Mouse (Mus musculus) cerebellum, postnatal 25 days (tissue): ENCODE measurements at regions not wholly inside any gene's neighbourhood (a gene's known extent, or its start where the extent isn't known, plus 50 kb on each side); places are given as distances from the start of the nearest gene placed in this dataset.
"Not testable (repeated sequence)": the region's sequence is repeated elsewhere in the genome, so short reads cannot be mapped to it uniquely, and the experiment has no call there.

Experiments used
- DNase-seq, 2 experiments: peaks; one replicate each; pipeline ENCODE4 v3.0.0; 2021; ENCODE audit warnings: mixed read lengths in 2 of 2

GRCm38 (mm10) chr16:29746245-29746644, 167.1 kb downstream of the Opa1 start:
- DNase-seq, result no peak

- no peak for DNase-seq
Measured at GRCm38 (mm10) chr16:29749167-29749566, 170.0 kb downstream of the Opa1 start.

- DNase-seq, result no peak
Measured at GRCm38 (mm10) chr16:29754579-29755199, 175.6 kb downstream of the Opa1 start.

- DNase-seq, result no peak
Measured at GRCm38 (mm10) chr16:29758246-29758645, 179.1 kb downstream of the Opa1 start.

- DNase-seq, result no peak
Measured at GRCm38 (mm10) chr16:29759416-29759815, 180.3 kb downstream of the Opa1 start.

GRCm38 (mm10) chr16:29760627-29761026, 181.5 kb downstream of the Opa1 start:
- DNase-seq, result no peak

- DNase-seq, result no peak
Measured at GRCm38 (mm10) chr16:29761779-29762277, 182.7 kb downstream of the Opa1 start.

GRCm38 (mm10) chr16:29764376-29764775, 185.2 kb downstream of the Opa1 start:
- no peak for DNase-seq

- not testable (repeated sequence) for DNase-seq
Measured at GRCm38 (mm10) chr16:29765801-29766200, 186.7 kb downstream of the Opa1 start.

- DNase-seq, result no peak
Measured at GRCm38 (mm10) chr16:29771320-29771719, 192.2 kb downstream of the Opa1 start.

- peak; percentile 27 to 47 for DNase-seq
Measured at GRCm38 (mm10) chr16:29771728-29772608, 192.8 kb downstream of the Opa1 start.

- DNase-seq, result no peak
Measured at GRCm38 (mm10) chr16:29772609-29772988, 193.5 kb downstream of the Opa1 start.

- peak; percentile 72 to 76 for DNase-seq
Measured at GRCm38 (mm10) chr16:29773056-29773455, 193.9 kb downstream of the Opa1 start.

GRCm38 (mm10) chr16:29774949-29775348, 195.8 kb downstream of the Opa1 start:
- no peak for DNase-seq

GRCm38 (mm10) chr16:29775879-29776278, 196.7 kb downstream of the Opa1 start:
- no peak for DNase-seq

- peak in 1 of 2 experiments; percentile 25 for DNase-seq
Measured at GRCm38 (mm10) chr16:29782441-29782840, 203.3 kb downstream of the Opa1 start.

GRCm38 (mm10) chr16:29785114-29785513, 206.0 kb downstream of the Opa1 start:
- no peak for DNase-seq

GRCm38 (mm10) chr16:29786540-29786939, 207.4 kb downstream of the Opa1 start:
- DNase-seq, result no peak

GRCm38 (mm10) chr16:29787633-29788511, 208.7 kb downstream of the Opa1 start:
- no peak for DNase-seq

GRCm38 (mm10) chr16:29790064-29790463, 210.9 kb downstream of the Opa1 start:
- no peak for DNase-seq

- peak in 1 of 2 experiments; percentile 30 for DNase-seq
Measured at GRCm38 (mm10) chr16:29799250-29799649, 220.1 kb downstream of the Opa1 start.

GRCm38 (mm10) chr16:29799893-29800292, 220.8 kb downstream of the Opa1 start:
- no peak for DNase-seq

GRCm38 (mm10) chr16:29800457-29800856, 221.3 kb downstream of the Opa1 start:
- no peak for DNase-seq
